Mouse (Mus musculus): ENCODE measurements around the gene Stat6.

DNA sequence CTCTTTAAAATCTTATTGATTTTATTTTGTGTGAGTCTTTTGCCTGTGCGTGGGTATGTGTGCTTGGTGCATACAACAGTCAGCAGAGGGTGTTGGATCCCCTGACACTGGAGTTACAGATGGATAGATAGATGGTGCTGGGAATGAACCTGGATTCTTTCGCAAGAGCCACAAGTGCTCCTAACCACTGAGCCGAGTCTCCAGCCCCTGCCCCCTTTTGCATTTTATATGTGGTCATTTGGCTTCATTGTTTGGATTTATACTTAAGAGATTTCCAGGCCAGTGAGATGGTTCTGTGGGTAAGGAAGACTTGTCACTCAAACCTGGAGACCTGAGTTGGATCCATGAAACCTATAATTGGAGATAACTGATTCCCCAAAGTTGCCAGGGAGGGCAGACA, 37.1 kb downstream of the Stat6 start:
- TF ChIP-seq CTCF (IDR thresholded peaks at IDR 0.05; ENCODE audit: control insufficient read depth, insufficient read depth, low read length) = no peak
- no peak for TF ChIP-seq POLR2A (IDR thresholded peaks at IDR 0.05; ENCODE audit: borderline replicate concordance, control insufficient read depth, low read depth, low read length)
